Mouse (Mus musculus): ENCODE measurements around the gene Arg1. TPM values are rescaled to one million over a fixed set of nuclear protein-coding genes. Genes with fewer than 3 reads are reported as not detected.

Arg1 gene
- polyA plus RNA-seq, 1 experiment from 2014 or later, result 1.5 TPM

- H3K9me3 ChIP-seq (ENCODE audit: control insufficient read depth, low read length), result no peaks in the 10 kb centered on the region
- H3K4me3 ChIP-seq (ENCODE audit: low read depth, low read length), result no peak overlapping the region
- whole genome bisulfite sequencing, result 69% methylated on average over 10 of the region's 10 CpGs
- no peak overlapping the region for H3K27ac ChIP-seq (ENCODE audit: low read depth, low read length)
- no peak overlapping the region for H3K9ac ChIP-seq (ENCODE audit: low read length)
- no peaks in the 10 kb centered on the region for H3K4me1 ChIP-seq (replicated peaks; ENCODE audit: control insufficient read depth, insufficient read depth, low read length)
- no peak for DNase-seq (ENCODE audit: low spot score)
- H3K36me3 ChIP-seq (ENCODE audit: control insufficient read depth, insufficient read depth, low read length), result no peaks in the 10 kb centered on the region
- H3K4me2 ChIP-seq (ENCODE audit: low read depth, low read length, severe bottlenecking), result no peak overlapping the region
- no peaks in the 10 kb centered on the region for H3K27me3 ChIP-seq (ENCODE audit: control insufficient read depth, insufficient read depth, low read length)
- ATAC-seq (replicated peaks; ENCODE audit: low FRiP score), result no peak
Observed at GRCm38 (mm10) chr10:24926380-24926779, 904 bp downstream of the Arg1 start.

- no peak for ATAC-seq (replicated peaks; ENCODE audit: low FRiP score)
- no peaks in the 10 kb centered on the region for H3K4me1 ChIP-seq (replicated peaks; ENCODE audit: control insufficient read depth, insufficient read depth, low read length)
- no peak overlapping the region for H3K9ac ChIP-seq (ENCODE audit: low read length)
- no peak overlapping the region for H3K4me2 ChIP-seq (ENCODE audit: low read depth, low read length, severe bottlenecking)
- no peak overlapping the region for H3K4me3 ChIP-seq (ENCODE audit: low read depth, low read length)
- 78% methylated on average over 3 of the region's 3 CpGs for WGBS
- H3K9me3 ChIP-seq (ENCODE audit: control insufficient read depth, low read length), result no peaks in the 10 kb centered on the region
- H3K27me3 ChIP-seq (ENCODE audit: control insufficient read depth, insufficient read depth, low read length), result no peaks in the 10 kb centered on the region
- no peaks in the 10 kb centered on the region for H3K36me3 ChIP-seq (ENCODE audit: control insufficient read depth, insufficient read depth, low read length)
- no peak overlapping the region for H3K27ac ChIP-seq (ENCODE audit: low read depth, low read length)
- no peak for DNase-seq (ENCODE audit: low spot score)
Observed at GRCm38 (mm10) chr10:24924296-24924695, 3.0 kb downstream of the Arg1 start.

- DNase-seq (ENCODE audit: low spot score), result no peak
- WGBS, result 78% methylated on average over 4 of the region's 4 CpGs
Observed at GRCm38 (mm10) chr10:24922977-24923376, 4.3 kb downstream of the Arg1 start.

GRCm38 (mm10) chr10:24915486-24915885 lies 11.8 kb downstream of the Arg1 start:
- H3K4me3 ChIP-seq (ENCODE audit: low read depth, low read length), result no peak overlapping the region
- no peak for ATAC-seq (replicated peaks; ENCODE audit: low FRiP score)
- H3K27ac ChIP-seq (ENCODE audit: low read depth, low read length), result no peak overlapping the region
- no peak for DNase-seq (ENCODE audit: low spot score)
- no peak overlapping the region for H3K4me2 ChIP-seq (ENCODE audit: low read depth, low read length, severe bottlenecking)
- no peaks in the 10 kb centered on the region for H3K4me1 ChIP-seq (replicated peaks; ENCODE audit: control insufficient read depth, insufficient read depth, low read length)
- no peaks in the 10 kb centered on the region for H3K9me3 ChIP-seq (ENCODE audit: control insufficient read depth, low read length)
- no peaks in the 10 kb centered on the region for H3K36me3 ChIP-seq (ENCODE audit: control insufficient read depth, insufficient read depth, low read length)
- H3K9ac ChIP-seq (ENCODE audit: low read length), result no peak overlapping the region
- H3K27me3 ChIP-seq (ENCODE audit: control insufficient read depth, insufficient read depth, low read length), result no peaks in the 10 kb centered on the region
- WGBS, result 94% methylated on average over 6 of the region's 6 CpGs

More at GRCm38 (mm10) chr10:24922977-24923376, 4.3 kb downstream of the Arg1 start:
- Histone ChIP-seq H3K4me2 (ENCODE audit: low read depth, low read length, severe bottlenecking) (no peak overlapping the region), H3K9me3 (ENCODE audit: control insufficient read depth, low read length) (no peaks in the 10 kb centered on the region), H3K9ac (ENCODE audit: low read length) (no peak overlapping the region), H3K27ac (ENCODE audit: low read depth, low read length) (no peak overlapping the region), H3K36me3 (ENCODE audit: control insufficient read depth, insufficient read depth, low read length) (no peaks in the 10 kb centered on the region), H3K4me3 (ENCODE audit: low read depth, low read length) (no peak overlapping the region), H3K27me3 (ENCODE audit: control insufficient read depth, insufficient read depth, low read length) (no peaks in the 10 kb centered on the region), H3K4me1 (replicated peaks; ENCODE audit: control insufficient read depth, insufficient read depth, low read length) (no peaks in the 10 kb centered on the region)
- no peak for ATAC-seq (replicated peaks; ENCODE audit: low FRiP score)

- H3K4me3 ChIP-seq (ENCODE audit: low read depth, low read length), result no peak overlapping the region
- H3K4me1 ChIP-seq (replicated peaks; ENCODE audit: control insufficient read depth, insufficient read depth, low read length), result no peaks in the 10 kb centered on the region
- H3K27ac ChIP-seq (ENCODE audit: low read depth, low read length), result no peak overlapping the region
- 95% methylated on average over 14 of the region's 14 CpGs for WGBS
- DNase-seq (ENCODE audit: low spot score) (no peak), ATAC-seq (replicated peaks; ENCODE audit: low FRiP score) (no peak)
- no peak overlapping the region for H3K4me2 ChIP-seq (ENCODE audit: low read depth, low read length, severe bottlenecking)
- no peaks in the 10 kb centered on the region for H3K9me3 ChIP-seq (ENCODE audit: control insufficient read depth, low read length)
- H3K9ac ChIP-seq (ENCODE audit: low read length), result no peak overlapping the region
- H3K27me3 ChIP-seq (ENCODE audit: control insufficient read depth, insufficient read depth, low read length), result no peaks in the 10 kb centered on the region
- H3K36me3 ChIP-seq (ENCODE audit: control insufficient read depth, insufficient read depth, low read length), result peaks cover 8% of the 10 kb centered on the region
Observed at GRCm38 (mm10) chr10:24912576-24912975, 14.7 kb downstream of the Arg1 start.

GRCm38 (mm10) chr10:24911199-24911598 lies 16.1 kb downstream of the Arg1 start:
- no peak for ATAC-seq (replicated peaks; ENCODE audit: low FRiP score)

GRCm38 (mm10) chr10:24905627-24906026 lies 21.7 kb downstream of the Arg1 start:
- ATAC-seq (replicated peaks; ENCODE audit: low FRiP score) (no peak), DNase-seq (ENCODE audit: low spot score) (no peak)
- Histone ChIP-seq H3K4me2 (ENCODE audit: low read depth, low read length, severe bottlenecking) (no peak overlapping the region), H3K27ac (ENCODE audit: low read depth, low read length) (no peak overlapping the region), H3K4me1 (replicated peaks; ENCODE audit: control insufficient read depth, insufficient read depth, low read length) (no peaks in the 10 kb centered on the region), H3K4me3 (ENCODE audit: low read depth, low read length) (no peak overlapping the region), H3K36me3 (ENCODE audit: control insufficient read depth, insufficient read depth, low read length) (peaks cover 21% of the 10 kb centered on the region), H3K27me3 (ENCODE audit: control insufficient read depth, insufficient read depth, low read length) (no peaks in the 10 kb centered on the region), H3K9me3 (ENCODE audit: control insufficient read depth, low read length) (no peaks in the 10 kb centered on the region), H3K9ac (ENCODE audit: low read length) (no peak overlapping the region)
- 94% methylated on average over 10 of the region's 10 CpGs for WGBS

More at GRCm38 (mm10) chr10:24911199-24911598, 16.1 kb downstream of the Arg1 start:
- Histone ChIP-seq H3K27me3 (ENCODE audit: control insufficient read depth, insufficient read depth, low read length) (no peaks in the 10 kb centered on the region), H3K9me3 (ENCODE audit: control insufficient read depth, low read length) (no peaks in the 10 kb centered on the region), H3K4me2 (ENCODE audit: low read depth, low read length, severe bottlenecking) (no peak overlapping the region), H3K9ac (ENCODE audit: low read length) (no peak overlapping the region), H3K4me3 (ENCODE audit: low read depth, low read length) (no peak overlapping the region), H3K4me1 (replicated peaks; ENCODE audit: control insufficient read depth, insufficient read depth, low read length) (no peaks in the 10 kb centered on the region), H3K27ac (ENCODE audit: low read depth, low read length) (no peak overlapping the region), H3K36me3 (ENCODE audit: control insufficient read depth, insufficient read depth, low read length) (peaks cover 8% of the 10 kb centered on the region)
- no peak for DNase-seq (ENCODE audit: low spot score)
- 97% methylated on average over 8 of the region's 8 CpGs for WGBS

GRCm38 (mm10) chr10:24895927-24896326 lies 31.4 kb downstream of the Arg1 start:
- H3K27me3 ChIP-seq (ENCODE audit: control insufficient read depth, insufficient read depth, low read length), result no peaks in the 10 kb centered on the region
- no peak for ATAC-seq (replicated peaks; ENCODE audit: low FRiP score)
- no peak overlapping the region for H3K27ac ChIP-seq (ENCODE audit: low read depth, low read length)
- H3K36me3 ChIP-seq (ENCODE audit: control insufficient read depth, insufficient read depth, low read length), result peaks cover 3% of the 10 kb centered on the region
- H3K9me3 ChIP-seq (ENCODE audit: control insufficient read depth, low read length), result no peaks in the 10 kb centered on the region
- no peak overlapping the region for H3K4me3 ChIP-seq (ENCODE audit: low read depth, low read length)
- no peaks in the 10 kb centered on the region for H3K4me1 ChIP-seq (replicated peaks; ENCODE audit: control insufficient read depth, insufficient read depth, low read length)
- DNase-seq (ENCODE audit: low spot score), result no peak
- no peak overlapping the region for H3K4me2 ChIP-seq (ENCODE audit: low read depth, low read length, severe bottlenecking)
- no peak overlapping the region for H3K9ac ChIP-seq (ENCODE audit: low read length)
- 88% methylated on average over 8 of the region's 8 CpGs for WGBS

GRCm38 (mm10) chr10:24888343-24888742 lies 38.9 kb downstream of the Arg1 start:
- no peak for ATAC-seq (replicated peaks; ENCODE audit: low FRiP score)
- no peak overlapping the region for H3K4me3 ChIP-seq (ENCODE audit: low read depth, low read length)
- 98% methylated on average over 7 of the region's 7 CpGs for WGBS
- H3K9ac ChIP-seq (ENCODE audit: low read length), result no peak overlapping the region
- DNase-seq (ENCODE audit: low spot score), result no peak
- H3K9me3 ChIP-seq (ENCODE audit: control insufficient read depth, low read length), result no peaks in the 10 kb centered on the region
- no peaks in the 10 kb centered on the region for H3K4me1 ChIP-seq (replicated peaks; ENCODE audit: control insufficient read depth, insufficient read depth, low read length)
- no peak overlapping the region for H3K4me2 ChIP-seq (ENCODE audit: low read depth, low read length, severe bottlenecking)
- H3K36me3 ChIP-seq (ENCODE audit: control insufficient read depth, insufficient read depth, low read length), result peaks cover 6% of the 10 kb centered on the region
- no peaks in the 10 kb centered on the region for H3K27me3 ChIP-seq (ENCODE audit: control insufficient read depth, insufficient read depth, low read length)
- H3K27ac ChIP-seq (ENCODE audit: low read depth, low read length), result no peak overlapping the region
